Mouse (Mus musculus) gastrocnemius, postnatal 14 days (tissue): ENCODE results near the gene Pold3. TPM values are rescaled to one million over a fixed set of nuclear protein-coding genes. Genes with fewer than 3 reads are reported as not detected.
"Not testable (repeated sequence)": the region's sequence is repeated elsewhere in the genome, so short reads cannot be mapped to it uniquely, and the experiment has no call there.

ENCODE experiments used
- DNase-seq: peaks from one replicate; pipeline ENCODE4 v3.0.0; 2021; ENCODE audit warnings: mixed read lengths
- intact Hi-C: fragments of 180-260 bp; cut with DNase I; formaldehyde crosslinking; loops from one replicate; pipeline ENCODE4 v1.15.1; 2025; ENCODE audit warnings: low total_unique reads
- total RNA-seq, 2 experiments: library from RNA; stranded (reverse); gene quantifications; 2 replicates each; pipeline ENCODE4 v1.2.3; 2021

Pold3 gene
- total RNA-seq, 2 experiments from 2014 or later, result 5.6 to 6.4 TPM

DNA sequence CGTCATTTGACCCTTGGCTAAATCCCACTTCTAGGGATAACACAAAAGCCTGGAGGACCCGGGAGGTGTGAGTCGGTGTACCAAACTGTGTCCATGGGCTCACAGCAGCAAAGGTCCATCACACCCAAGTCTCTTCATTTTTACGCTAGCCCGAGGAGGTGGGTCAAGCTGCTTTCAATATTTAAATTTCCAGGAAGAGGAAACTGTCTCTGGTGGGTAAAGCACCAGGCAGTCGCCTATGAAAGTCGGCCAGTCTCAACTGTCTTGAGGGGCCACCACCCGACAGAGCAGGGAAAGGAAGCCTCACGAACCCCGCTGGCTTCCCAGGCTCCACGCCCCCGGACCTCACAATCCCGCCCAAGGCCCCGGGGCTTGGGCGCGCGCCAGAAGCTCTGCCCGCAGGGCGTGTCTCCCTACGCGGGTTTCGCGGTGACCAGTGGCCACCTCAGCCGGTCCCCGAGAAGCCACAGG lies 539 bp downstream of the Pold3 start:
- intact Hi-C loops, result loop anchor here (10.0 kb wide), 1 partner anchor 64 kb away; no protein-coding TSS in a partner anchor
- DNase-seq, result no peak

GRCm38 (mm10) chr7:100114279-100114678 lies 7.1 kb downstream of the Pold3 start:
- intact Hi-C loops, result loop anchor here (5.0 kb wide), 1 partner anchor 107 kb away; the partner anchor contains the start of gene Chrdl2
- DNase-seq, result no peak

GRCm38 (mm10) chr7:100113821-100114220 lies 7.5 kb downstream of the Pold3 start:
- DNase-seq, result no peak
- intact Hi-C loops, result loop anchor here (5.0 kb wide), 1 partner anchor 107 kb away; the partner anchor contains the start of gene Chrdl2

GRCm38 (mm10) chr7:100111506-100111905 lies 9.9 kb downstream of the Pold3 start:
- DNase-seq, result no peak
- intact Hi-C loops, result loop anchor here (5.0 kb wide), 1 partner anchor 104 kb away; the partner anchor contains the start of gene Chrdl2

DNA sequence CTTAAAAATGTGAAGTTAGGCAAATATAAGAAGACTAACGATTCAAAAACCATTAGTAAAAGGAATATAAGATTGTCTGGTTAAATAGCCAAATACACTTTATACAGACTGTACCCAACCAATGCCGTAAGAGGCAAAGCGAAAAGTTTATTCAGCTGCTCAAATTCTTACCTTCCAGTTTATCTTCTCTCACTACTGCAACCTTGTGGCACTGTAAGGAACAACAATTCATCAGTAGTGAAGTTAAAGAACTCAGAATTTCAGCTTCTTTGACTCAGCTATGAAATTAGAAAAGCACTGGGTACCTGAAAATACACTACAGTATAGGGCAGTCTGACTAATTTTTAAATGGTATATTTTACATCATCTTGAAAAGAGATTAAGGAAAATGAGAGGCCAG lies 13.0 kb downstream of the Pold3 start:
- intact Hi-C loops, result no loop called here
- no peak for DNase-seq

DNA sequence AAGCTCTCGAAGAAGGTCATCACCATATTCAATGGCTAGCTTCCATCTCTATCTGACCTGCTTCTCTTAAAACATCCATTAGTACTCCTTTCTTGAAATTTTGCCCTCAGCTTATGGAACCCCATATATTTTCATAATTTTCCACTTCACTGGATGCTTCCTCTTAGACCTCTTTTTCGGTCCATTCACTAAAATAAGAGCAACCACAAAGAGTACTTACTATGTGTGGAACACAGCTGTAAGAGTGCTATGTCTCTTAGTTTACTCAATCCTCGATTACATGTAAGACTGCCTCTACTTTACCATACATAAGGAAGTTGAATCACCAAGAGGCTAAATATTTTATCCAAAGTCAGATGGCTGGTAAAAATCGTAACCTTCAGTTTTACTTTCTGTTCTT lies 16.7 kb downstream of the Pold3 start:
- intact Hi-C loops, result no loop called here
- DNase-seq, result no peak

DNA sequence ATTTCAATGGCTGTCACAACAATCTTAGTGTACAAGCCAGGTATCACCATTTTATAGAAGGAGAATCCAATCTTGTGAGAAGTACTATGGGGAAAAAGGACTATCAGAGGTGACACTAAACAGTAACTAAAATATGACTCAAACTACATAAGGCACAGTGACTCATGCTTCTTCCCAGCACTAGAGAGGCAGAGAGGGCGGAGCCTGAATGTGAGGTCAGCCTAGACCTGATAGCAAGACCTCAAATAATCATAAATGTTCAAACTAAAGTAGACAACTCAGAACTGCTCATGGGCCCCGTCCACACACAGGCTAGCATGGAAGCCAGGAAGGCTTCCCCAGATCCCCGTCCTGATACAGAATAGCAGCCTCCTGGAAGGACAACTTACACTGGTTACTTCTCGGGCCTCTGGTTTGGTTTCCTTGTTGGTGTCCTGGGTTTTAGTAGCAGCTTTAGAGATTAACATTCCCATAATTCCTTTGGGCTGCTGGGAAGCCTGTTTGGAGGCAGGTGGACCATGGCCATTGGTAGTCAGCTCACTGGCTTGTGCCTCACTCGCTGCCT lies 21.3 kb downstream of the Pold3 start:
- DNase-seq, result no peak
- intact Hi-C loops, result no loop called here

- DNase-seq, result no peak
- intact Hi-C loops, result no loop called here
Measured at GRCm38 (mm10) chr7:100086891-100087290, 34.5 kb downstream of the Pold3 start.

- DNase-seq, result no peak
- intact Hi-C loops, result no loop called here
Measured at GRCm38 (mm10) chr7:100086159-100086755, 35.1 kb downstream of the Pold3 start.

- intact Hi-C loops, result no loop called here
Measured at GRCm38 (mm10) chr7:100083812-100084211, 37.6 kb downstream of the Pold3 start.

DNA sequence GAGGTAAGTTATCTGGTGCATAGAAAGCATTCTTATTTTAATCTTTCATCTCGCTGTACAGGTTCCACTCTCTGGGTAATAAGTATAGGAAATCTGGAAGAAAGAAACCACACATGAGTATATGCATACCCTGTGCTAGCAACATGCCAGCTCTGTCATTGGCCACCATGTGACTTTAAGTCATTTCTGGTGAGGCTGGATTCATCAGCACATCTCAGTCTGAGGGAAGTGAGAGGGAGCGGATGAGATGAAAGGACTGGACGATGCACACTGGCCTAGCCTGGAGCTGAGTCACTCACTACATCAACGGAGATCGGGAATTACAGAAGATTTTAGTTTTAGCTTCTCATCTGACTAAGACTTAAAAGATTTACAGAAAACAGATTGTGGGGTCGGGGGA lies 38.5 kb downstream of the Pold3 start:
- no peak for DNase-seq
- intact Hi-C loops, result no loop called here

More at GRCm38 (mm10) chr7:100083812-100084211, 37.6 kb downstream of the Pold3 start:
- DNase-seq, result no peak

DNA sequence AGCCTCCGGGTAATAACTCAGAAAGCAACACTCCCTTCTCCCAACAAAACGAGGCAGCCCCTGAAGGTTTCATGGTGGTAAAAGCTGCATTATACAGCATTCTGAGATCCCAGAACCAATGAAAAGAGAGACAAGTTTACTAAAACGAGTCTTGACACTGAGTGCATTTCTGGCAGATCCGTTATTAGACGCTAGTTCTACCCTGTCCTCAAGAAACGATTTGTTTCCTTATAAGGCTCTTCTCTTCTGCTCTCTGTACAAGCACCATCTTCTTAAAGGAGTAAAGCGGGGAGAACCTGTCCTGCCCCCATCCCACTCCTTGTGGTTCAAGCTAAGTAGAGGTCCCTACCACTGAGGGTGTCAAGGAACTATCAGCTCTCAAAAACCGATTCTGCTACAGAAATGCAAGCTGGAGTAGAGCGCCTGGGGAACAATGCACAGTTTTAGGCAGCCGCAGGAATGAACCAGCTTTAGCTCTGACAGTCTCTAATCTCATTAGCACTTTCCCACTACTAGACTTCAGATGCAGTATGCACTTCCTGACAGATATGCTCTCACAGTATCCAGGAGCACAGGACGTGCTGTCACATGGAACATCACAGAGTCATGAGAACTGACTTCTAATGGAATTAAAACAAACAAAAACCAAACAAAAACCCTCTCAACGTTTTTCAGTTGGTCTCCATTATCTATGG lies 41.1 kb downstream of the Pold3 start:
- intact Hi-C loops, result no loop called here
- DNase-seq, result no peak

GRCm38 (mm10) chr7:100077071-100077470 lies 44.3 kb downstream of the Pold3 start:
- DNase-seq, result no peak
- intact Hi-C loops, result no loop called here

GRCm38 (mm10) chr7:100076296-100076695 lies 45.1 kb downstream of the Pold3 start:
- intact Hi-C loops, result no loop called here
- no peak for DNase-seq

GRCm38 (mm10) chr7:100073959-100074358 lies 47.4 kb downstream of the Pold3 start:
- peak; percentile 64 for DNase-seq
- intact Hi-C loops, result no loop called here

DNA sequence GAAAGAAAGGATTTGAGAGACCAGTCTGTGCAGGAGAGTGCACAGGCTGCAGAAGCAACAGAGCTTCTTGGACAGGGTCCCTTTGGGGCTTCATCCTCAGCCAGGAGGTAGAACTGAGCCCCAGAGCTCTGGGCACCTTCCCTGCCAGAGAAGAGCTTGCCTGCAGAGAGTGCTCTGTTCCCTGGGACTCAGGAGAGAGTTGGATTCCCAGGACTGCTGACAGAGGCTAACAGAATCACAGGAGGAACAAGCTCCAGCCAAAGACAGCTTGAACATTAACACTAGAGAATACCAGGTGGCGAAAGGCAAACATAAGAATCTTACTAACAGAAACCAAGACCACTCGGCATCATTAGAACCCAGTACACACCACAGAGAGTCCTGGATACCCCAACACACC lies 68.4 kb downstream of the Pold3 start:
- intact Hi-C loops, DNase-seq: not testable (repeated sequence)

DNA sequence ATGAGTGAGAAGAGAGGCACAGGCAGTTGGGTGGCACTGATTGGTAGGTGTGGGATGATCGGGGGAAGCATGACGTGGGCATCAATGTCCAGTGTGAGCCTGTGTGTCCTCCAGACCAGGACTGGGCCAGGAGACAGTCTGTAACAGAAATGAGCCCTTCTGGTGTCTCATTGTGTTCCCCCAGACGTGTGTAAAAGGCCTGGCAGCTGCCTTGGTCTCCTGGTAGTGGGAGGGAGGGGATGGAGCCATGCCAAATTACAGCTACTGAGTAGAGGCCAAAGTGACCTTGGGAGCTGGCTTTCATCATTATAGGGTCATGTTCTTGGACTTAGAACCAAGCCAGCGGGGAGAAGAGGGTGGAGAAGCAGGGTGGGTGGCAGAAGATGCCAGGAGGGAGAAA lies 69.5 kb downstream of the Pold3 start:
- intact Hi-C loops, result no loop called here
- DNase-seq, result no peak

DNA sequence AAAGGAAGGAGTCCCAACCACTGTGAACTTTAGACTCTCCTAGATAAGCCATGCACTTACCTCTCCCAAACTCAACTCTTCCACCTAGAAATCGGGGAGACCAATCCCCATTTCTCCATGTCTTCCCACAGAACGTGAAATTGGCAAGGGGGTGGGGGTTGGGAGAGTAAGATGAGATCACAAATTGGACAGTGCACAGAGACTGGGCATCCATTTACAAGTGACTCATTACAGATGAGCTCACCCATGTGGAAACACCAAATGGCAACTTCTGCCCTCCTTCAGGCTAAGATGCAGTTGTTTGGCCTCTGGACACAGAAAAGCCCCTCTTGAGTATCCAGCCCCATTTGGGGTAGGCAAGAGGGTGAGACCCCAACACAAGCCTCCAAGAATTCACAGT lies 74.9 kb downstream of the Pold3 start:
- DNase-seq, result no peak
- intact Hi-C loops, result no loop called here

GRCm38 (mm10) chr7:100043605-100044031 lies 77.7 kb downstream of the Pold3 start:
- DNase-seq, result peak; percentile 66
- intact Hi-C loops, result no loop called here

GRCm38 (mm10) chr7:100043096-100043495 lies 78.3 kb downstream of the Pold3 start:
- intact Hi-C loops, result no loop called here
- no peak for DNase-seq

DNA sequence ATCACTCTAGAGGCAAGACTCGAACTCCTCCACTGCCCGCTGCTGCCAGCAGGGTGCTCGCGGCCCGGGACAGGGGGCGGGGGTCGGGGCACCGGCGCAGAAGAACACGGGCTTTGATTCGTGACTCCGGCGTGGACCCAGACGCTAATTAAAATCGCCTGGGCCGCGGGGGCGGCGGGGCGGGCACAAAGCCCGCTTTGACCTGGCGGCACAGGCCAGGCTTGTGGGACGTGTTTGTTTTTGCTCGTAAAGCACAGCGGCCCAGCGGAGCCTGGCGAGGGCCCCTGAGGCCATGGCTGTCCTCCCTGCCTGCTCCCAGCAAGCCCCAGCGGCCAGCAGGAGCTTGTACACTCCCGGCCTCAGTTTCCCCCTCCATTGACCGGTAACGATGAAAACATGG lies 79.2 kb downstream of the Pold3 start:
- intact Hi-C loops, result no loop called here
- DNase-seq, result no peak
